Mouse (Mus musculus) skeletal muscle tissue, adult 2 months (tissue): ENCODE measurements around the gene Mtmr11.
"Not testable (repeated sequence)": the region's sequence is repeated elsewhere in the genome, so short reads cannot be mapped to it uniquely, and the experiment has no call there.

Source experiments
- DNase-seq: peaks from one replicate; pipeline ENCODE4 v3.0.0-alpha.2; 2012; ENCODE audit warnings: low read depth, low spot score

The Mtmr11 gene

DNA sequence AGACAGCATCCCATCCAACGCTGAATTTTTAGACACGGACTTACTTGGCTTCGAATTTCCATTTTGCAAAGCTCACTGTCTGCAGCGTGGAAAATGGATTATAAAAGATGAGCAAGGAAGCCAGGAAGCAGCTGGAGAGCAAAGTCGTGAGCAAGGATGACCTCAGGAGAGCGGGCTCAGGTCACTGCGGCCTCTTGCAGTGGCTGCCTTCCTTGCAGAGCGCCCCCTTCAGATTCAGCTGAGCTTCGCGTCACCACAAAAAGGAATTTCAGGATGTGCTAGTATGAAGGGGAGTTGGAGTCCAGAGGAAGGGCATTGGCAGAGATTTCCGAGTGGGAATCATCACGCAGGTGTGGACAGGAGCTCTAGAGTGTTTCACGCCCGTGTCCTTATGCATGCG lies 47.4 kb downstream of the Mtmr11 start:
- DNase-seq: no peak

DNA sequence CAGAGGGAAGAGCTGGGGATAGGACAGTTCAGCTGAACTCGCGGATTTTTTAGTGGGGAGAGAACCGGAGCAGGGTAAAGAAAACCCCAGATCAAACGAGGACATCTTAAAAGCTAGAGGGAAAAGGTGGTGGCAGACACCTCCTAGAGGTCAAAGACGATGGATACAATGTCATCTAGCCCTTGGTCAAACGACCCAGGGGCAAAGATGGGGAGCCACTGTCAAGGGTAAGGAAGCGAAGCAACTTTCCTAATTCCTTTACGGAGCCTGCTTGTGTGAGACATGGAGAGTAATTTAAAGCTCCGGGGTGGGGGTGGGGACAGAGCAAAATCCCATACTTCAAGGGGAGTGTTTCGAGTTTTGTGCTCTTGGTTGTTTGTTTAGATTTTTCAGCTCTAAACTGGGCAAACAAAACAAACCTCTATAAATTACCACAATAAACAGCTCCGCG lies 57.4 kb downstream of the Mtmr11 start:
- DNase-seq: peak; percentile 40

DNA sequence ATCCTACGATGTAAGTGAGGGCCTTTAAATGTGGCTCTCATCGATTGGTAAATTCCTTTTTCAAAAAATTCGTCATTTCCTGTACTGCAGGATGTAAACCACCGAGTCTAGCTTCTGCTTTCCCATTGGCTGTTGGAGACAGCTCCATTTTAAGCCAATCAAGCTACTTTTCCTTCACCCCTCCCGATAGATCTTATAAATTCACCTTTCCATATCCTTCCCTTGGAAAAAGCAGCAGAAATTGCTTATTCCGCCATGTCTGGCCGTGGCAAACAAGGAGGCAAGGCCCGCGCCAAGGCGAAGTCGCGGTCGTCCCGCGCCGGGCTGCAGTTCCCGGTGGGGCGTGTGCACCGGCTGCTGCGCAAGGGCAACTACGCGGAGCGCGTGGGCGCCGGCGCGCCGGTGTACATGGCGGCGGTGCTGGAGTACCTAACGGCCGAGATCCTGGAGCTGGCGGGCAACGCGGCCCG lies 57.9 kb downstream of the Mtmr11 start, which contains the start of the genes Bola1 and Hist2h2ab:
TSS of gene Bola1 (minus strand) at position 49 of the 470 bp plus-strand sequence.
TSS of gene Hist2h2ab (plus strand) at position 205 of the 470 bp plus-strand sequence.
- peak; percentile 90 for DNase-seq

DNA sequence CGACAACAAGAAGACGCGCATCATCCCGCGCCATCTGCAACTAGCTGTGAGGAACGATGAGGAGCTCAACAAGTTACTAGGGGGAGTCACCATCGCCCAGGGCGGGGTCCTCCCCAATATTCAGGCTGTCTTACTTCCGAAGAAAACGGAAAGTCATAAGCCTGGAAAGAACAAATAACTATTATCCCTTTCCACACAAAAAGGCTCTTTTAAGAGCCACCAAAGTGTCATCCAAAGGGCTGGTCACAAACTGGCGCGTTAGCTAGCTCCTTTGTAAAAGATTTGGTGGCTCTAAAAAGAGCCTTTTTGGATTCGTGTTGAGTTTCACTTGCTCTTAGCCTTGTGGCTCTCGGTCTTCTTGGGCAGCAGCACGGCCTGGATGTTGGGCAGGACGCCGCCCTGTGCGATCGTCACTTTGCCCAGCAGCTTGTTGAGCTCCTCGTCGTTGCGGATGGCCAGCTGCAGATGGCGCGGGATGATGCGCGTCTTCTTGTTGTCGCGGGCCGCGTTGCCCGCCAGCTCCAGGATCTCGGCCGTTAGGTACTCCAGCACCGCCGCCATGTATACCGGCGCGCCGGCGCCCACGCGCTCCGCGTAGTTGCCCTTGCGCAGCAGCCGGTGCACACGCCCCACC lies 58.4 kb downstream of the Mtmr11 start:
- DNase-seq: not testable (repeated sequence)

DNA sequence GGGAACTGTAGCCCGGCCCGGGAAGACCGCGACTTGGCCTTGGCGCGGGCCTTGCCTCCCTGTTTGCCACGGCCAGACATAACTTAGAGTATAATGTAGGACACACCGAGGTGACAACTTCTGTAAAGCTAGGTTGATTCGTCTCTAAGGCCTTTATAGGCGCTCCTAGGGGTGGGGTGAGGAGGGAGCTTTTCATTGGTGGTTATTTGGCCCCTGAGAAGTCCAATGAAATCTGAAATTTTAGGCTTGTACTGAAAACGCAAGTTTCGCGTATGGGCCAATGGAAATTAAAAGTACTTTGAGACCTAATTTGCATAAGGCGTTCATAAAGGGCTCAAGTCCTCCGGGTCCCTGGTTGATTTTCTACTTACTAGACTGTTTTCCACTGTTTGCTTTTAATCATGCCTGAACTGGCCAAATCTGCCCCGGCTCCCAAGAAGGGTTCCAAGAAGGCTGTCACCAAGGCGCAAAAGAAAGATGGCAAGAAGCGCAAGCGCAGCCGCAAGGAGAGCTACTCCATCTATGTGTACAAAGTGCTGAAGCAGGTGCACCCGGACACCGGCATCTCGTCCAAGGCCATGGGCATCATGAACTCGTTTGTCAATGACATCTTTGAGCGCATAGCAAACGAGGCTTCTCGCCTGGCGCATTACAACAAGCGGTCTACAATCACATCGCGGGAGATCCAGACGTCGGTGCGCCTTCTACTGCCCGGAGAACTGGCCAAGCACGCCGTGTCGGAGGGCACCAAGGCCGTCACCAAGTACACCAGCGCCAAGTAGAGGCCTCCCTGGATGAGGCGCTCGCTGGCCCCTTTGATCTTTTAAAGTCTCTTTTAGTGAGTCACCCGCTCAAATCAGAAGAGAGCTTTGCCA lies 59.2 kb downstream of the Mtmr11 start, which contains the start of the genes Hist2h2ac and Hist2h2be:
TSS of gene Hist2h2ac (minus strand) at position 116 of the 875 bp plus-strand sequence.
TSS of gene Hist2h2be (plus strand) at position 355 of the 875 bp plus-strand sequence.
- DNase-seq: peak; percentile 95
